10 mouse cellular contexts compared by ENCODE assay signal in genomic region chr7:111157754-111158325, GRCm38 (mm10).
DNase-seq lines count a peak whose midpoint lies in the region; ATAC-seq and TF ChIP-seq lines count a peak whose summit lies in the region.
"Had no signal": no experiment of that assay in that cellular context is flagged by ENCODE, and none has a peak within 500 bp of the region (broad histone marks: within the 10 kb centered on the region; RNA-seq: fewer than 3 reads in every experiment).

No protein-coding gene starts in this region.

- no peaks in the 10 kb centered on the region for H3K36me3 ChIP-seq in lung, embryonic 14.5 days (ENCODE audit: insufficient read depth)
- H3K36me3 ChIP-seq in embryonic facial prominence, embryonic 14.5 days (ENCODE audit: control insufficient read depth, insufficient read depth, low read length) = no peaks in the 10 kb centered on the region
- no peaks in the 10 kb centered on the region for H3K36me3 ChIP-seq in myocyte (ENCODE audit: control insufficient read depth, insufficient read depth)
- H3K36me3 ChIP-seq: liver, embryonic 13.5 days had no signal

- no peak overlapping the region for H3ac ChIP-seq in myocyte (ENCODE audit: control insufficient read depth, insufficient read length)

- no peaks in the 10 kb centered on the region for H3K79me2 ChIP-seq in myocyte (ENCODE audit: control insufficient read depth, insufficient read depth)

- no peak for TF ChIP-seq POLR2A in myocyte (IDR thresholded peaks at IDR 0.05; ENCODE audit: insufficient read length, low read depth)

- no peak for ATAC-seq in lung, embryonic 14.5 days (ENCODE audit: insufficient read depth)
- ATAC-seq in embryonic facial prominence, embryonic 14.5 days (ENCODE audit: low read depth) = no peak
- ATAC-seq in erythroblast, adult 5-6 weeks (replicated peaks; ENCODE audit: low FRiP score, poor library complexity, severe bottlenecking) = no peak
- ATAC-seq: midbrain, embryonic 16.5 days had no signal

- no peak overlapping the region for H3K4me3 ChIP-seq in lung, embryonic 14.5 days (ENCODE audit: low read depth, low read length)
- H3K4me3 ChIP-seq in embryonic facial prominence, embryonic 14.5 days (ENCODE audit: low read depth, low read length) = no peak overlapping the region
- H3K4me3 ChIP-seq in myocyte = peak overlapping the region; percentile 16
- H3K4me3 ChIP-seq: liver, embryonic 13.5 days had no signal

- intact Hi-C loops in heart, postnatal 36 days (cut with DNase I) = loop anchor here (2.0 kb wide), 2 partner anchors 35 to 75 kb away; partner anchors contain the start of gene Eif4g2
- intact Hi-C loops in gastrocnemius, postnatal 14 days (cut with DNase I; ENCODE audit: low total_unique reads) = no loop called here

- peak overlapping the region; percentile 36; the same call in 1 of the 2 replicates for H3K4me2 ChIP-seq in lung, embryonic 14.5 days
- H3K4me2 ChIP-seq in embryonic facial prominence, embryonic 14.5 days (ENCODE audit: low read depth, low read length) = peak overlapping the region; percentile 44
- H3K4me2 ChIP-seq in myocyte (ENCODE audit: low read depth) = peak overlapping the region; percentile 75
- H3K4me2 ChIP-seq: liver, embryonic 13.5 days had no signal

- DNase-seq in heart, adult 11 months = peak; percentile 83
- no peak for DNase-seq in heart, postnatal 36 days
- no peak for DNase-seq in lung, embryonic 14.5 days
- no peak for DNase-seq in lung, postnatal 25 days (ENCODE audit: low spot score)
- no peak for DNase-seq in embryonic facial prominence, embryonic 14.5 days (ENCODE audit: low spot score)
- no peak for DNase-seq in gastrocnemius, postnatal 14 days
- DNase-seq: liver, embryonic 13.5 days had no signal

- H3K27me3 ChIP-seq in lung, embryonic 14.5 days (ENCODE audit: insufficient read depth, low read length) = no peaks in the 10 kb centered on the region
- no peaks in the 10 kb centered on the region for H3K27me3 ChIP-seq in embryonic facial prominence, embryonic 14.5 days (replicated peaks; ENCODE audit: control insufficient read depth, insufficient read depth, low read length)
- H3K27me3 ChIP-seq in myocyte (ENCODE audit: control insufficient read depth, insufficient read depth, insufficient read length) = no peaks in the 10 kb centered on the region

- no peak for TF ChIP-seq CTCF in lung, embryonic 14.5 days (IDR thresholded peaks at IDR 0.05; ENCODE audit: low read depth)

- no peaks in the 10 kb centered on the region for H3K9me3 ChIP-seq in lung, embryonic 14.5 days (ENCODE audit: low read depth, low read length)
- no peaks in the 10 kb centered on the region for H3K9me3 ChIP-seq in embryonic facial prominence, embryonic 14.5 days (ENCODE audit: control insufficient read depth, low read length)
- H3K9me3 ChIP-seq: liver, embryonic 13.5 days had no signal

- 44% methylated on average over 9 of the region's 9 CpGs for WGBS in lung, embryonic 14.5 days
- 40% methylated on average over 9 of the region's 9 CpGs for WGBS in embryonic facial prominence, embryonic 14.5 days

- H3K4me1 ChIP-seq in lung, embryonic 14.5 days (ENCODE audit: insufficient read depth) = peaks cover 5% of the 10 kb centered on the region; the same call in 1 of the 2 replicates
- H3K4me1 ChIP-seq in embryonic facial prominence, embryonic 14.5 days (ENCODE audit: control insufficient read depth, insufficient read depth, low read length) = peaks cover 28% of the 10 kb centered on the region

- H3K27ac ChIP-seq in lung, embryonic 14.5 days (ENCODE audit: low read depth) = no peak overlapping the region; the same call in 1 of the 2 replicates
- peak overlapping the region; percentile 84 for H3K27ac ChIP-seq in embryonic facial prominence, embryonic 14.5 days (replicated peaks; ENCODE audit: low read depth, low read length)
- H3K27ac ChIP-seq: liver, embryonic 13.5 days had no signal

- no peak overlapping the region for H3K9ac ChIP-seq in lung, embryonic 14.5 days
- peak overlapping the region; percentile 37; the same call in 1 of the 2 replicates for H3K9ac ChIP-seq in embryonic facial prominence, embryonic 14.5 days (ENCODE audit: low read depth, low read length)
- H3K9ac ChIP-seq: liver, embryonic 13.5 days had no signal

TF ChIP-seq in myocyte, 11 proteins besides CTCF, POLR2A, EP300 and RAD21:
- TF ChIP-seq MYOG (IDR thresholded peaks at IDR 0.05; ENCODE audit: control insufficient read depth in 1 of 3, insufficient read depth in 1 of 3, insufficient read length in 2 of 3, low read depth in 2 of 3) (no peak), TCF3 (IDR thresholded peaks at IDR 0.05; ENCODE audit: insufficient read length, low read depth) (no peak), REST (IDR thresholded peaks at IDR 0.05; ENCODE audit: insufficient read depth, insufficient read length) (no peak), E2F4 (IDR thresholded peaks at IDR 0.05; ENCODE audit: insufficient read depth) (no peak), TCF12 (IDR thresholded peaks at IDR 0.05; ENCODE audit: insufficient read depth, poor library complexity, severe bottlenecking) (no peak), CEBPB (IDR thresholded peaks at IDR 0.05; ENCODE audit: insufficient read depth, poor library complexity, severe bottlenecking) (no peak), POLR2AphosphoS2 (IDR thresholded peaks at IDR 0.05; ENCODE audit: insufficient read length, low read depth) (no peak), MYOD1 (IDR thresholded peaks at IDR 0.05; ENCODE audit: control insufficient read depth in 1 of 3, insufficient read length in 2 of 3, low read depth in 2 of 3) (no peak), MAX (IDR thresholded peaks at IDR 0.05; ENCODE audit: low read depth) (no peak)
